Mouse (Mus musculus) embryonic facial prominence, embryonic 11.5 days (tissue): ENCODE data around the gene BC004004. TPM values are rescaled to one million over a fixed set of nuclear protein-coding genes. Genes with fewer than 3 reads are reported as not detected.

ENCODE experiments used
- ATAC-seq: fragments of 200-750 bp; cut with Nextera tagmentation; replicated peaks from 2 replicates; pipeline ENCODE4 v1.8.0; 2017; ENCODE audit warnings: low read depth; ENCODE audit not compliant: insufficient number of reproducible peaks, low FRiP score, low TSS enrichment
- DNase-seq: peaks from one replicate; pipeline ENCODE4 v3.0.0-alpha.2; 2015; ENCODE audit warnings: low spot score
- H3K27ac ChIP-seq: fragments of 300-500 bp; sonication (generic); replicated peaks from 2 replicates; pipeline ENCODE4 v1.5.1; 2014; ENCODE audit warnings: mild to moderate bottlenecking, low read depth, low read length, control low read depth
- H3K27me3 ChIP-seq: fragments of 300-500 bp; sonication (generic); 2 replicates; pipeline ENCODE4 v1.6.1; 2014; ENCODE audit warnings: mild to moderate bottlenecking, low read length, moderate library complexity, mixed read lengths; ENCODE audit not compliant: control insufficient read depth, insufficient read depth
- H3K36me3 ChIP-seq: fragments of 300-500 bp; sonication (generic); replicated peaks from 2 replicates; pipeline ENCODE4 v1.6.1; 2014; ENCODE audit warnings: low read depth, mild to moderate bottlenecking, low read length, moderate library complexity, mixed read lengths; ENCODE audit not compliant: control insufficient read depth, insufficient read depth
- H3K4me1 ChIP-seq: fragments of 300-500 bp; sonication (generic); 2 replicates; pipeline ENCODE4 v1.6.1; 2014; ENCODE audit warnings: low read length, mixed read lengths; ENCODE audit not compliant: control insufficient read depth, insufficient read depth
- H3K4me2 ChIP-seq: fragments of 300-500 bp; sonication (generic); 2 replicates; pipeline ENCODE4 v1.6.1; 2014; ENCODE audit warnings: low read depth, mild to moderate bottlenecking, control low read depth, low read length, moderate library complexity
- H3K4me3 ChIP-seq: fragments of 300-500 bp; sonication (generic); 2 replicates; pipeline ENCODE4 v1.5.1; 2014; ENCODE audit warnings: low read depth, low read length, control low read depth
- H3K9ac ChIP-seq: fragments of 300-500 bp; sonication (generic); replicated peaks from 2 replicates; pipeline ENCODE4 v1.6.1; 2014; ENCODE audit warnings: mild to moderate bottlenecking, control low read depth, low read length
- H3K9me3 ChIP-seq: fragments of 300-500 bp; sonication (generic); replicated peaks from 2 replicates; pipeline ENCODE4 v1.6.1; 2016; ENCODE audit warnings: mild to moderate bottlenecking, low read length, inconsistent platforms, mixed read lengths; ENCODE audit not compliant: control insufficient read depth
- WGBS: fragments of 180-500 bp; shearing (Covaris S2); extraction: QIAGEN DNeasy Blood & Tissue Kit; methylation state at CpG from one replicate; pipeline ENCODE4 v1.1.7; 2014; 5-methylcytosine and 5-hydroxymethylcytosine counted together
- polyA plus RNA-seq: library from polyadenylated mRNA; unstranded; fragments of >200 nt; fragmentation: Nextera tagmentation; extraction: Ambion mirVana; gene quantifications from 2 replicates; pipeline ENCODE4 v1.2.1, GENCODE M21; 2014

The BC004004 gene
- polyA plus RNA-seq, 1 experiment from 2014 or later, result 55.1 TPM

GRCm38 (mm10) chr17:29270148-29270698 lies 1.6 kb downstream of the BC004004 start:
- Histone ChIP-seq H3K9ac (no peak overlapping the region; the same call in 1 of the 2 replicates), H3K9me3 (no peaks in the 10 kb centered on the region), H3K36me3 (no peaks in the 10 kb centered on the region), H3K27ac (no peak overlapping the region), H3K4me3 (no peak overlapping the region), H3K27me3 (no peaks in the 10 kb centered on the region), H3K4me1 (0 out of 2 replicates have a peak, but pooled peaks cover 2% of the 10 kb centered on the region), H3K4me2 (no peak overlapping the region)
- ATAC-seq, result no peak
- DNase-seq, result no peak
- WGBS, result 94% methylated on average over 9 of the region's 9 CpGs

- DNase-seq (no peak), ATAC-seq (no peak)
- H3K4me1 ChIP-seq, result 0 out of 2 replicates have a peak, but pooled peaks cover 2% of the 10 kb centered on the region
- H3K4me3 ChIP-seq, result no peak overlapping the region
- no peak overlapping the region for H3K27ac ChIP-seq
- no peaks in the 10 kb centered on the region for H3K36me3 ChIP-seq
- H3K9me3 ChIP-seq, result no peaks in the 10 kb centered on the region
- 83% methylated on average over 7 of the region's 7 CpGs for WGBS
- no peak overlapping the region for H3K4me2 ChIP-seq
- no peak overlapping the region for H3K9ac ChIP-seq
- H3K27me3 ChIP-seq, result no peaks in the 10 kb centered on the region
Measured at GRCm38 (mm10) chr17:29273156-29273555, 4.6 kb downstream of the BC004004 start.

- no peaks in the 10 kb centered on the region for H3K36me3 ChIP-seq
- H3K9me3 ChIP-seq, result no peaks in the 10 kb centered on the region
- 0 out of 2 replicates have a peak, but pooled peaks cover 2% of the 10 kb centered on the region for H3K4me1 ChIP-seq
- DNase-seq, result no peak
- 80% methylated on average over 11 of the region's 11 CpGs for WGBS
- H3K4me3 ChIP-seq, result no peak overlapping the region
- no peak for ATAC-seq
- H3K27ac ChIP-seq, result no peak overlapping the region
- no peaks in the 10 kb centered on the region for H3K27me3 ChIP-seq
- no peak overlapping the region for H3K9ac ChIP-seq
- H3K4me2 ChIP-seq, result no peak overlapping the region
Measured at GRCm38 (mm10) chr17:29273889-29274288, 5.3 kb downstream of the BC004004 start.

- H3K4me3 ChIP-seq, result no peak overlapping the region
- H3K9ac ChIP-seq, result no peak overlapping the region
- no peaks in the 10 kb centered on the region for H3K4me1 ChIP-seq
- 89% methylated on average over 5 of the region's 5 CpGs for WGBS
- H3K4me2 ChIP-seq, result no peak overlapping the region
- no peaks in the 10 kb centered on the region for H3K9me3 ChIP-seq
- H3K27ac ChIP-seq, result no peak overlapping the region
- no peak for ATAC-seq
- no peak for DNase-seq
- H3K27me3 ChIP-seq, result no peaks in the 10 kb centered on the region
- no peaks in the 10 kb centered on the region for H3K36me3 ChIP-seq
Measured at GRCm38 (mm10) chr17:29280422-29280821, 11.8 kb downstream of the BC004004 start.

- Histone ChIP-seq H3K36me3 (no peaks in the 10 kb centered on the region; the same call in 1 of the 2 replicates), H3K9me3 (no peaks in the 10 kb centered on the region), H3K9ac (no peak overlapping the region), H3K4me2 (no peak overlapping the region), H3K4me1 (no peaks in the 10 kb centered on the region), H3K4me3 (no peak overlapping the region), H3K27ac (no peak overlapping the region), H3K27me3 (no peaks in the 10 kb centered on the region)
- no peak for DNase-seq
- 91% methylated on average over 5 of the region's 5 CpGs for WGBS
- no peak for ATAC-seq
Measured at GRCm38 (mm10) chr17:29281541-29281940, 13.0 kb downstream of the BC004004 start.

GRCm38 (mm10) chr17:29282216-29282952 lies 13.8 kb downstream of the BC004004 start:
- Histone ChIP-seq H3K4me2 (no peak overlapping the region), H3K9ac (no peak overlapping the region), H3K9me3 (no peaks in the 10 kb centered on the region), H3K27ac (no peak overlapping the region), H3K27me3 (no peaks in the 10 kb centered on the region), H3K4me3 (no peak overlapping the region), H3K36me3 (no peaks in the 10 kb centered on the region; the same call in 1 of the 2 replicates), H3K4me1 (no peaks in the 10 kb centered on the region)
- DNase-seq, result no peak
- WGBS, result 77% methylated on average over 21 of the region's 21 CpGs
- no peak for ATAC-seq

GRCm38 (mm10) chr17:29291793-29292192 lies 23.2 kb downstream of the BC004004 start:
- no peak overlapping the region for H3K4me2 ChIP-seq
- no peak overlapping the region for H3K27ac ChIP-seq
- no peaks in the 10 kb centered on the region for H3K27me3 ChIP-seq
- no peaks in the 10 kb centered on the region; the same call in 1 of the 2 replicates for H3K36me3 ChIP-seq
- H3K9me3 ChIP-seq, result no peaks in the 10 kb centered on the region
- 85% methylated on average over 7 of the region's 7 CpGs for WGBS
- DNase-seq, result no peak
- H3K4me1 ChIP-seq, result no peaks in the 10 kb centered on the region
- no peak for ATAC-seq
- no peak overlapping the region for H3K4me3 ChIP-seq
- no peak overlapping the region for H3K9ac ChIP-seq

GRCm38 (mm10) chr17:29292996-29293395 lies 24.4 kb downstream of the BC004004 start:
- DNase-seq (no peak), ATAC-seq (no peak)
- no peaks in the 10 kb centered on the region; the same call in 1 of the 2 replicates for H3K4me1 ChIP-seq
- H3K4me2 ChIP-seq, result no peak overlapping the region
- no peaks in the 10 kb centered on the region for H3K9me3 ChIP-seq
- no peak overlapping the region for H3K9ac ChIP-seq
- H3K27me3 ChIP-seq, result no peaks in the 10 kb centered on the region
- no peak overlapping the region for H3K27ac ChIP-seq
- no peak overlapping the region for H3K4me3 ChIP-seq
- no peaks in the 10 kb centered on the region; the same call in 1 of the 2 replicates for H3K36me3 ChIP-seq
- 87% methylated on average over 3 of the region's 3 CpGs for WGBS
